Mouse (Mus musculus) left cerebral cortex, postnatal 10 days (tissue): ENCODE results near the gene Aebp1. TPM values are rescaled to one million over a fixed set of nuclear protein-coding genes. Genes with fewer than 3 reads are reported as not detected.
"Not testable (repeated sequence)": the region's sequence is repeated elsewhere in the genome, so short reads cannot be mapped to it uniquely, and the experiment has no call there.

Experiments used
- DNase-seq, 2 experiments: peaks; one replicate each; pipeline ENCODE4 v3.0.0; 2021 to 2022; ENCODE audit warnings: low spot score in 2 of 2, mixed read lengths in 1 of 2; ENCODE audit errors: extremely low spot score in 1 of 2
- intact Hi-C: fragments of 180-260 bp; cut with DNase I; formaldehyde crosslinking; loops from one replicate; pipeline ENCODE4 v1.15.1; 2025
- total RNA-seq, 2 experiments: library from RNA; stranded (reverse); gene quantifications; 2 replicates each; pipeline ENCODE4 v1.2.3; 2021

Gene Aebp1
- total RNA-seq, 2 experiments from 2014 or later, result 14.8 to 16.0 TPM

DNA sequence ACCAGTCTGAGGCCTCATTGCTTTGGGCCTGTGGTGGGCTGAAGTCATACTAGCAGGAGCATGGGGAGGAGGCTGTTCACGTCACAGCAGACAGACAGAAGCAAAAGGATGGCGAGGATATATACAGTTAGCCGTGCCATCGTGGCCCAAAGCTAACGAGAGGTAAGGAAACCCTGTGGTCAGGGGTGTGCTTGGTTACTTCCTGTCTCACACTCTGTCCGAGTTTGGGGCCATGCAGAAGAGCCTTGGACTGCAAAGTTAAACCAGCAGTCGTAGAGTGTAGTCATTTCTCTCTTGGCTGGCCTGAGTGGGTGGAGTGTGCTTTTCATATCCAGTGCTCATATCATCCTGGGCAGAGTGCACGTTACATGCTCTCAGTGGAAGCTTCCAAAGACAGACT lies 20.8 kb downstream of the Aebp1 start:
- DNase-seq, result no peak
- intact Hi-C loops, result no loop called here

DNA sequence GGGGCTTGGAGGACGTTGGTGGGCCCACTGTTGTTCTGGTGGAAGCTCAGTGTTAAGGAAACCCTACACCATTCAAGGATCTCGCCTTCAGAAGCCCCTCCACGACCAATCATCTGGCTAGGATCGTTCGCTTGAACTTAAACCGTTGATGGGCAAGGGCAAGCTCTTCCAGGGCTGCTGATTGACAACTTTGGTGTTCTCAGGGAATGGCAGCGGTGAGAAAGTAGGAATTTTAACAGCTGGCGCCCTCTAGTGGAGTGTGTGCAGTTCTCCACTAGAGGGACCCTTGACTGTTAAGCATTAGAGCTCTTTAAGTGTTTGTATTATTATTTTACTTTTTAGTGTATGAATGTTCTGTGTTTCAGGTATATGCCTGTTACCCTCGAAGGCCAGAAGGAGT lies 24.4 kb downstream of the Aebp1 start:
- intact Hi-C loops, result no loop called here
- DNase-seq, result peak; percentile 48 to 67

DNA sequence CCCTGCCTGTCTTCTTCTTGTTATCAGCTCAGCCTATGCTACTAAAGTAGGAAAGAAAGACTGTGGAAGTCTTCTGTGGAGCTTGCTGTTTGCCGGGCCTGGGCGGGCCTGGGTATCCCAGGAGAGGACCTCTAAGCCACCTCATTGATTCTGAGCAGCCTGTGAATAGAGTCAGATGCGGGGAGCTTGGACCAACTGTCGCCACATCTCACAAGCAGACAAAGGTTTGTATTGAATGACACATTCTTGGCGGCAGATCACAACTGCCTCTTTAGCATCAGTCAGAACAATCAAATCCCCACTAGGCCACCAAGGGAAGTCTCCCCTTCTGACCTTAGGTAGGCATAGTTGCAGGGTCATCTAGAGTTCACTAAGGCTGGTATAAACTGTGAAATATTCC lies 25.5 kb downstream of the Aebp1 start:
- no peak for DNase-seq
- intact Hi-C loops, result no loop called here

DNA sequence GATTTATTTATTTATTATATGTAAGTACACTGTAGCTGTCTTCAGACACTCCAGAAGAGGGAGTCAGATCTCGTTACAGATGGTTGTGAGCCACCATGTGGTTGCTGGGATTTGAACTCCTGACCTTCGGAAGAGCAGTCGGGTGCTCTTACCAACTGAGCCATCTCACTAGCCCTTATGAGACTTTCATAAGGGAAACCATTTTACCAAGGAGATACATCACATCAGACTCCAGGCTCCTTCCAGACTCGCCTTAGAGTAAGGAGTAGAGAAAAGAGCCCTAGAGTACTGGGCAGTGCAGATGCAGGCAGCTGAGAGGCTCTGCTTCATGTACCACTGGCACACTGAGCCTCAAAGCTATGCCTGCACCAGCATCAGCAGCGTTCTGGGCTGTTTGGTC lies 26.8 kb downstream of the Aebp1 start:
- intact Hi-C loops, DNase-seq: not testable (repeated sequence)

DNA sequence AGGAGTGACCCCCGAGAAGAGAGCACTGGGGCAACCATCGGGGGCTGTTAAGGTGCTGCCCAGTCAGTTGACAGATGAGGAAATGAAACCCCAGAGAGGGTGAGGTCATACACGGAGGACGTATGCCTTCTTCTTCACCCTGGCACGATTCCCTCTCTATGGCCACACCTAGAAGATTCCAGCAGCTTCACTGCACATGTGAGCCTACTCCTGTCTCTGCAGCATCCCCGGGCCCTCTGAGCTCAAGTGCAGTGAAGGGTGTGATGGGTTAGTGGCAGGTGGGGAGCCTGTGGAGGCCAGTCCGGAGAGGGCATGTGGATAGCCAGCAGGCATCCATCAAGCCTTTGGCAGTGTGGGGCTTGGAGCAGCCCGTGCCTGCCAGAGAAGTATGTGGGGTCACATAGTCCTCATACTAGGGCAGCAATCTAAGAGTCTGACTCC lies 30.4 kb downstream of the Aebp1 start:
- DNase-seq, result no peak
- intact Hi-C loops, result no loop called here

DNA sequence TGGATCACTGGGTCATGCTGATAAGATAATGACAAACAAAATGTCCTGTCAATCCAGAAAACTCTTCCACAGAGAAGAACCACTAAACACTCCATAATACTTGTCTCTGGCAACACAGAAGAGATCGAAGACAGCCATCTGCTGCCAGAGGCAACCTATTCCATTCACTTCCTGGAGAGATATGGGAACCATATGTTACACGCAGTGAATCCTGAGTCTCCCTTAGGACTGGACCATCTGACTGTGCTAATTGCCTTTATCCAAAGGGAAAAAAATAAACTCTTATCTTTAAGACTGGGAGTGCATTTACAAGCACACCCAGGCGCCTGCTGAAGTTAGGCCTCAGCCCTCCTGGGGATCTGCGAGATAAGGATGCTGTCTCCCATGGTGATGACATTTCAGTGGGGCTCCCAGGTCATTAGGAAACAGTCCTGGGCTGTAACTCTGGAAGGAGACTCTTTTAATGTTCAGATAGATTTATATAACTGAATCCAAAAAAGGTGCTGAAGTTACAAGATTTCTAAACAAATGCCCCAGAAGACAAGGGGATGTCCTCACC lies 31.1 kb downstream of the Aebp1 start:
- intact Hi-C loops, result no loop called here

DNA sequence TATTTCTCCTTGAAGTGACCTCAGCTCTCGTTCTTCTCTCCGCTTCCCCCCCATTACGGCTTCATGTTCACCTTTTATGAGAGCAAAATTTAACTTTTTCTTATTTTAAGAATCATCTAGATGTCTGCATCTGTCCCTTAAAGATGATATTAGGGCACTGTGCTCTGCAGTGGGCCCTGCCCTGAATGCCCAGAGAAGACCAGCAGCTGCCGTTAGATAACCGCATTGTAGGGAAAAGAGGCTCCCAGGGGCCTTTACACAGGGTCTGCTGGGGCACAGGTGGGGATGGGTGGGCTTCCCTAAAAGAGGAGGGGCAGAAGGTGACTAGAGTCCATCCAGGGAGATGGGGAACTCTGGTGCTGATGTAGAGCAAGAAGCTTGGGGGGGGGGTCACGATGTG lies 32.1 kb downstream of the Aebp1 start:
- DNase-seq, result no peak
- intact Hi-C loops, result no loop called here

More for the DNA sequence above, 31.1 kb downstream of the Aebp1 start:
- DNase-seq, result no peak

DNA sequence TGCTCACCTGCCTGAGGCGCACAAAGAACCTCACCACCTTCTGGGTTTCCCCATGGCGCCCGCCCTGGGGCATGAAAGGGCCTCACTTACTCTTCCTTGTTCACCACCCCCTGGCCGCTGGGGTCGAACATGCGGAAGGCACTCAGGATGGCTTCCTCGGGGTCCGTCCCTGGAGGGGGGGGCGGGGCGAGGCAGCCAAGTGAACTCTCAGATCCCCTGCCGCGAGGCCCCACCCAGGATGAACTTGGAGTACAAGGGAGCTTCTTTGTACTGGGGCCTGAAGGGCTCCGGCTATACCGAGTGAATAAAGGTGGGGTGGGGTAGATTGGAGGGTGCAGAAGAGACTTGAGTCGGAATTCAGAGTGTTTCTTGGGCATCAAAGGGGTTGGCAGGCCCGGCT lies 35.5 kb downstream of the Aebp1 start:
- DNase-seq, result peak in 1 of 2 experiments; percentile 60
- intact Hi-C loops, result no loop called here

DNA sequence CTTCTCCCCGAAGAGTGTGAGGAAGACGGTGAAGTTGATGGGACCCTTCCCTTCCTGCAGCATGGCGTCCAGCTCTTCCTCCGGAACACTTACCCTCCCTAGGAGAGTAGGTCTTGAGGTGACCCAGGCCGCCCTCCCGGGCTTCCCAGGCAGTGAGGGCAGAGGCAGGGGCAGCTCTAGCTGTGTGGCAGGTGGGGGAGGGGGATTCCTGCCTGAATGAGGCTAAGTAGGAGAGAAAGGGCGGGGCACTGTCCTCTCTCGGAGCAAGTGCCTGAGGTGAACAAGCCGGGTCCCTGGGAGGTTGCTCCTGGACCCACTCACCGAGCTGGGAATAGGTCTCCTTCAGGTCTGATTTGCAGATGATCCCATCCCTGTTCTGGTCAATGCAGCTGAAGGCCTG lies 36.1 kb downstream of the Aebp1 start:
- DNase-seq, result no peak
- intact Hi-C loops, result no loop called here

DNA sequence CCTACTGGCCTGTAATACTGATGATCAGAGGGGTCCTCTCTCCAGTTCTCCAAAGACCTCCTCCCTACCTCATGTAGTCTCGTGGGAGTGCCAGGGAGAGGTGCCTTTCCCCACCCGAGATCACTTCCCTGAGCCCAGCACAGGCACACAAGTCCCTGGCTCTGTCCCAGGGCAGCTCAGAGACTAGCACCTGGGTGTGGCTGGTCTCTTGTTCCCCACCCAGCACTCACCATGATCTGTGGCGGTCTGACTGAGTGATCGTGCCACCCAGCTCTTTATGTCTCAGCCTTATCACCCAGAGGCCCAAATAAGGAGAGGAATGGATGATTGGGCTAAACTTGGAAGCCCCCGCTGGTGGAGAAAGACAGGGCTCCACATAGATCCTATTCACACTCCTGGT lies 36.8 kb downstream of the Aebp1 start, which contains the start of gene Myl7:
Gene Myl7, minus strand, starts transcription at position 252 of the 400 bp plus-strand sequence.
- DNase-seq, result no peak
- intact Hi-C loops, result no loop called here

DNA sequence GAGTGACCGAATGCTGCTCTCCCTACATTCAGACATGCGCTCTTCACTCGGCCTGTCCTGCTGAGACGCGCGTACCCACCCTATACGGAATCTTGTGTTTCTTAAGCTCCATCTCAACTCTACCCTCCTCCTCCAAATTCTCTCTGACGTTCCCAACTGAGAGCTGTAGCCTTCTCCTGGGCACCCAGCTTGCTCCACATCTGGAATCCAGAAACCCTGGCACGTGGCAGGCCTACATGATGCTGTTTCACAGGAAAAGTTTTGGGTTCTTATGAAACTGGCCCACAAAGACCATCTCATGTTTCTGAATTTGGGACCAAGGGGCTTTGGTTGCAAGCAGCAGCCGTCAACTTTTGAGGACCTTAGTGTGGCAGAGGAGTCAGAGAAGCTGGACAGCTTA lies 37.5 kb downstream of the Aebp1 start:
- DNase-seq, result no peak
- intact Hi-C loops, result no loop called here

DNA sequence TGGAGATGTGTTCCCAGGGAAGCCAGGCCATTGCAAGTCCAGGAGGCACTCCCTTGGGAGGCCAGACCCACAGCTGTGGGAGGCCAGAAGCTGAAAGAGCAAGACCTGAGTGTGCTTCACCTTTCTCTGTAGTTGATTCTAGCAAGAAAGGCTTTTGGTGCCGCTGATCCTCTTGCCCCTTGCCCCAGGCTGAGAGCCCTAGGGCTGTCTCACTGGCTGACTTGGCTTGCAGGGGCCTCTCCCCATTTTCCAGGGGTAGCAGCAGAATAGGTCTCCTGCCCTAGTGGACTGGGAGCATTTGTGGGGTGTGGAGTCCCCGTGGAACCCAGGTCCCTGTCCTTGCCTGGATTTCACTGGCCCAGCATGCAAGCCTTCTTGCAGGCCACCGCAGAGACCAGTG lies 39.6 kb downstream of the Aebp1 start:
- intact Hi-C loops, result no loop called here
- no peak for DNase-seq

DNA sequence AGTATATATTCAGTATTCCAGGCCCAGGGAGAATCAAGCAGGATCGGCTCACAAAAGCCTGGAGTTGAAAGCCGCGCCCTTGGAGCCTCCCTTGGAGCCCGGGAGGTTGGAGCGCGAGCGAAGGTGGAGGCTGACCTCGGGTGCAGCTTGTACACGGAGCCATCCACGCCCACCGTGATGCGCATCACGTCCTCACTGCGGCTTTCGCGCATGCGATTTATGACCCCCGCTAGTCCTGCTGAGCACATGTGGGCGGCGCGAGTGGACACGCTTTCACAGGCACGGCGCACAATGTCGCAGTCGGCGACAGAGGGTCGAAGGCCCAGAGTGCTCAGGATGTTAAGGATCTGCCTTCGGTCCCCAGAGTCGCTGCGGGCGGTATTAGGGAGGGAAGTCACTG lies 40.2 kb downstream of the Aebp1 start:
- DNase-seq, result peak; percentile 45 to 84
- intact Hi-C loops, result no loop called here

DNA sequence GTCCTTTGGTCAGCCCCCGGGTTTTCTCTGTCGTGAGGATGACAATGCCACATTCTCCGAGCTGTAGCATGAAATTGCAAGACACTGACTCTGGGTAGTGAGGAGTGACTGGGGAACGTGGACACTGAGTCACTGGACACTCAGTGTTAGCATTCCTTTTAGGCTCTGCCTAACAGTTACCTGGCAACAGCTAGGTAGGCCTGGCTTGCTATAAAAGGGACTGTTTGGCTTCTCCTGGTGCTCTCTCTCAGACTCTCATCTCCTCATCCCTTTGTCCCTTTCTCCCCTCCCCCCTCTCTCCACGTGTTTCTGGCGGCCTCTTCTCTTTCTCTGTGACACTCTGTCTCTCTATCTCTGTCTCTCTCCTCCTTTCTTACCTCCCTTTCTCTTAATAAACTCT lies 40.6 kb downstream of the Aebp1 start:
- no peak for DNase-seq
- intact Hi-C loops, result no loop called here

DNA sequence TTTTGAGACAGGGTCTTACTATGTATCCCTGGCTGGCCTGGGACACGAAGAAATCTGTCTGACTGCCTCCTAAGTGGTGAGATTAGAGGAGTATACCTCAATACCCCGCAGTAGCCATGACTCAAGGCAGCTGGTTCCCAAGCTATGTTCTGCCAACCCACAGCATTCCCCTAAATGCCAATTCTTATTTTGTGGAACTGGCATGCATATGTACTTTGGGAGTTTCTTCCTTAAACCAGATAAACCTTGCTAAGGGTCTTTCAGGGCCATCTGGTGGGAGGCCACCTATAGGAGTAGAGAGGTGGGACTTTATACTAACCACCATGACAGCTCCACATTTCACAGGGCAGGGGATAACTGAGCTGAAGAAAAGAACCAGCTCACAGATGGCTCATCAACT lies 42.1 kb downstream of the Aebp1 start:
- DNase-seq, result no peak

DNA sequence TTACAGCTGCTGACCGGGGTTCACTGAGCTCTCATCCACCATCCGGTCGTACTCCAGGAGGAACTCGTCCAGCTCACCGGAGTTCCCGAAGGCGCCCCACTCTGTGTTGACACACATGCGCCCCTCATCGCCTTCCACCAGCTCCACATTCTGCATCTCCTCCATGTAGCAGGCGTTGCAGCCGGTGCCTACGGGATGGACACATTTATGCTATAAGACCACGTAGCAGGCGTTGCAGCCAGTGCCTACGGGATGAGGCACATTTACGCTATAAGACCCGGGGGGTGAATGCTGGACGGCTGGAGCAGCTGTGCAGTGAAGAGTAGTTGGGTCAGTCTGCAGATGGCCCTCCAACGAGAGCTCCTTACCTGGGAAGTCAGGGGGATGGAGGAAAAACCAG lies 42.6 kb downstream of the Aebp1 start:
- intact Hi-C loops, result no loop called here
- DNase-seq, result no peak

More for the DNA sequence above, 42.1 kb downstream of the Aebp1 start:
- intact Hi-C loops, result no loop called here

DNA sequence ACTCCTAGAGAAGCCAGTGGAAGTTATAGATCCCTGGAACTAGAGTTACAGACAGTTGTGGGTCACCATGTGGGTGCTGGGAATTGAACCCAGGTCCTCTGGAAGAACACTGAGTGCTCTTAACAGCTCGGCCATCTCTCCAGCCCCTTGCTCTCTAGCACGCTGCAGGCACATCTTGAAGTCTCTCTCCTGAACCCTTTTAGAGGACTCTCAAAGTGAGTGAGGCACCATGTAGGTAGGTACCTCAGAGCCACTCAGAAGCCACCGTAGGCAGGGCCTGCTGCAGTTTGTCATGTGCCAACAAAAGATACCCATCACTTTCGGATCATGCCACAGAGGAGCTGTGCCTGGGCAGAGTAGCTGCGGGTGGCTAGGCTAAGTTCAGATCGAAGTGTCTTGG lies 43.1 kb downstream of the Aebp1 start:
- intact Hi-C loops, result no loop called here
- no peak for DNase-seq

DNA sequence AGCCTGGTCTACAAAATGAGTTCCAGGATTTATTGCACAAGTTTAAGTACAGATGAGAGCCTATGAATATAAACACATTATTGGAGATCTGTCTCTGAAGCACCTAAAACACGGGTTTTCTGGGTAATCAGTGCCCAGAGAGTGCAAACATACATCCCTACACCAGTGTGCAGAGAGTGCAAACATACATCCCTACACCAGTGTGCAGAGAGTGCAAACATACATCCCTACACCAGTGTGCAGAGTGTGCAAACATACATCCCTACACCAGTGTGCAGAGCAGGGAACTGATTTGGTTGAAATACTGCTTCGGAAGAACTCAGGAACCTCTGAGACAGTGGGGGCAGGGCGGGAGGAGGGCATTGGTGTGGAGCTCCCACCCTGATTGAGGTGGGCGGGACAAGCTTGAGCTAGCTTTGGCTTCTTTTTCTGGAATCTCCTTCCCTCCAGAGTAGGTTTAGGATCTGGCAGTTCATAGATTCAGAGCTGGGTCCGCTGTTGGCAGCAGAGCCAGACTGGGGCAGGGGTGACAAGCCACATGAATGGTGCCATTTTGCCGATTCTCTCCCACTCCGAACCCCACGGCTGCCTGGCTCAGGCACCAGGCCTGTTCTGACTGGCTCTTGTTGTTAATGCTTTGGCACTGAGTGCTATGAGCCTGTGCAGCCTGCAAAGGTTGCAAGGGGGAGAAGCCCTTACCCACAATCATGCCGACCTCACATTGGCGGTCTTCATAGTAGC lies 44.2 kb downstream of the Aebp1 start:
- intact Hi-C loops, result no loop called here
- DNase-seq, result peak in 1 of 2 experiments; percentile 14

DNA sequence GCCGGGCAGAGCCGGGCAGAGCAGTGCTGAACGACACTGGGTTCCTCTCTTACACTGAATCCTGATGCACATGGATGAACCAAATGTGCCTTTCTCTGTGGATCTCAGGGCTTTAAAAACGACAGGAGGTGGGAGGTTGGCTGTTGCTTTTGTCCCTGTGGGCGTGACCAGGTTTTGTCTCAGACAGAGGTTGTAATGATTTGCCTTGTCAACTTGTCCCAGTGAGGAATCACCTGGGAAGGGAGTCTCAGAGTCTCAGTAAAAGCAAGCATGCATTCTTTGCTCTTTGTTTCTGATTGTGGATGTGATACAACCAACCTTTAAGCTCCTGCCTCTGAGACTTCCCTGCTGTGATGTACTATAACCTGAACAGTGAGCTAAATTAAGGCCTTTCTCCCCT lies 45.3 kb downstream of the Aebp1 start:
- intact Hi-C loops, result no loop called here
- no peak for DNase-seq

DNA sequence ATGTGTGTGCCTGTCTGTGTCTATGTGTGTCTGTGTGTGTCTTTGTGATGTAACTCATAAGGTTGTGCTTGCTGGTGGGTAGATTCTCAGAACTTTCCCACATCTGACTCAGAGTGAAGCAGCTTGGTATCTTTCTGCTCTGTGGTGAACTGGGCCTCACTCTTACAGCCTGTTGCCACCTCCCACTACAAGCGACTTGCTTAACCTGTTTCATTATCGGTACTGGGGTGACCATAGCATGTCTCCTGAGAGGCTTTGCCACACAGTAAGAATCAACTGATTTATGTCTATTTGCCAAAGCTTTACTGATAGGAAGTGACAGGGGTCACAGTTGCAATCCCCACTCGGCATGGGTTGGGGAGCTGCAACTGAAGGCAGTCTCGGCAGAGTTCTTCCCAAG lies 46.9 kb downstream of the Aebp1 start:
- intact Hi-C loops, result no loop called here

DNA sequence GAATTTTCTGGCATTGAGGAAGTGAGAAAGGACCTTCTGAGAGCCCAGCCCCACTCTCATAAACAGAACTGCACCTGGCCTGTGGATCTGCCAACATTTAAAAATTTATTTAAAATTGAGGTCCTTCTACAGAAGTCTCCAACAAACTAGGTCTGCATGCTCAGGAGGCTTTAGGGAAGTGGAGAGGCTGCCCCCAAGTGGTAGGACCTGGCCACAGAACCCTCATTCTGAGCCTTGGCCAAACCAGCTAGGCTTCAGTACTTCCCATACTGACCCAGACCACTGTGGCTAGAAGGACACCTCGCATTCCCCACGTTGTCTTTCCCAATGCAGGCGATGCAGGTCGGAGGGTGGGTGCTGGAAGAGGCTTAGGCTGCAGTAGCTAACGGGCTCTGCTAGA lies 50.9 kb downstream of the Aebp1 start:
- DNase-seq, result peak; percentile 52 to 68
- intact Hi-C loops, result no loop called here

More for the DNA sequence above, 46.9 kb downstream of the Aebp1 start:
- no peak for DNase-seq
